Mouse (Mus musculus): Measurements from ENCODE around the gene Lrpprc.

DNA sequence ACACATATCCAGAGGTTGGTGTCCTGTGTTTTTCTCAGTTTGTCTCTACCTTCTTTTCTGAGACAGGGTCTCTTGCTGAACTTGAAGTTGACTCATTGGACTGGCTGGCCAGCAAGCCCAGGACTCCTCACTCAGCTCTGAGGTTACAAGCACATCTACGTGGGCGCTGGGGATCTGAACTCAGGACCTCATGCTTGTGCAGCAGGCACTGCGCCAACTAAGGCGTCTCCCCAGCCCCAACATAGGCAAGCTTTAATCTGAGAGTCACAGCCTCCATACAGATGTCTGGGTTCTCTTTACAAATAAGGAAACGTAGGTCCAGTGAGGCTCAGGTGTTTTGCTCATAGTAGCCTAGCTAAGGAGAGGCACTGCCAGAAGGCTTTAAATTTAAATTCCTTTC is 27.8 kb upstream of the Lrpprc start:
- TF ChIP-seq CTCF (IDR thresholded peaks at IDR 0.05) (no peak), EP300 (IDR thresholded peaks at IDR 0.05) (no peak)
